Mouse (Mus musculus): ENCODE data around the gene Tbl1xr1.

Tbl1xr1 gene

DNA sequence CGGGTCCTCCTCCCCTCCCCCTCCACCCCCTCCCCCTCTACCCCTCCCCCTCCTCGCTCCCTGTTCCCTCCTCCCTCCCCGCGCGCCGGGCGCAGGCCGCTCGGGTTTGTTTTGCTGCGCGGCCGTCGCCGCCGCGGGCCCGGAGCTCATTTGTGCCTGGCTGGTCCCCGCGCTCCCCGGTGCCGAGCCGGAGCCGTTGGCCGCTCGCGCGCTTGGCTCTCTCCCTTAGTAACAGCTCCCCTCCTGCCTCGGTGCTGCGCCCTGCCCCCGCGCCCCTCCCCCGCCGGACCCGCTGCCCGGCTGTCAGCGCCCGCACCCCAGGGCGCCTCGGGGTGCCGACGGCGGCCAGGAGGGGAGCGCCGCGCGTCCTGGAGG is at the start of gene Tbl1xr1:
Gene Tbl1xr1, plus strand, starts transcription at position 92 of the 375 bp plus-strand sequence.
- peak; percentile 96 to 97 for DNase-seq

DNA sequence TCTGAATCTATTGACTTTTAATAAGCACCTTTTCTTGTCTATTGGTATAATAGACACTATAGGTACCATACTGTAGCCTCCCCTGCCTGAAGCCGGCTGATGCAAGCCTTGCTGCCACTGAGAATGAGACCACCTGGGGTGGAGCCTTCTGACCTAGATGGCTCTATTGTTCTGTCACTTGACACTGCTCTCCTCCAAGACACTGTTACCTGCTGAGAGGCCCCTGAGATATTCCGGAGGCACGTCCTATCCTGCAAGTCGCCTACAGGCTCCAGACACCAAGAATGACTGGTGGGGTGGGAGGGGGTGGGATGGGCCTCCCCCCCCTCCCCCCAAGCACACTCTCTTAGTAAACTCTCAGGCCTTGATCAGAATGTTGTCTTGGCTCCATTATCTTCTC is 38.4 kb upstream of the Tbl1xr1 start:
- no peak for DNase-seq

DNA sequence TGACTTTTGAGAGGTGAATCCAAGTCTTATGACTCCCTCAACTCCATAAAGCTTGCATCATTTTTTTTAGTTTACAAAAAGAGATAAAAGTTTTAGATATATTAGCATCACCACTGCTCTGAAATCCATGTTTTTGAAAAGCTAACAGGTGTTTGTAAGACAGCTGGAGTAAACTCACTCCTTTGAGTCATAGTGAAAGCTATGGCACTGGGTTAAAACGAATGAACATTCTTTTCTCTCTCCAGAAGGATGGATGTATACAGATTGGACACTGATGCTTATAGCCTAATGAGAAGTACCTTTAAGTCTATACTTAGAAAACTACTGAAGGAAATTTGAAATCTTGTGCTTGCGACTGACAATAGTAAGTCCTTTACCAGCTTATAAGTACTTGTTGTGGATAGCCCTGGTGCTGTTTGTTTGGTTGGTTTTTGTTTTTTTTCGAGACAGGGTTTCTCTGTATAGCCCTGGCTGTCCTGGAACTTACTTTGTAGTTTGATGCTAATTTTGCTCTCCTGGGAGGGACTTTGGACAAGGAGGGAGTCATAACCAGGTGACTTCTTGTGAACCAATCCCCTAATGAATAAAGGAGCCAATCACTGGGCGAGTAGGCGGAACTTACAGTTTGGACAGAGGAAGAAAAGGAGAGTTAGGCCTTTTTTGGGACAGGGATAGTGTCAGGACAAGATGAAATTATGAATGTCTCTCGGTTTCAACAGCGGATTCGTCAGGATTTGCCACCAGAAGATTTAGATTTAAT is 37.2 kb upstream of the Tbl1xr1 start:
- DNase-seq = no peak

DNA sequence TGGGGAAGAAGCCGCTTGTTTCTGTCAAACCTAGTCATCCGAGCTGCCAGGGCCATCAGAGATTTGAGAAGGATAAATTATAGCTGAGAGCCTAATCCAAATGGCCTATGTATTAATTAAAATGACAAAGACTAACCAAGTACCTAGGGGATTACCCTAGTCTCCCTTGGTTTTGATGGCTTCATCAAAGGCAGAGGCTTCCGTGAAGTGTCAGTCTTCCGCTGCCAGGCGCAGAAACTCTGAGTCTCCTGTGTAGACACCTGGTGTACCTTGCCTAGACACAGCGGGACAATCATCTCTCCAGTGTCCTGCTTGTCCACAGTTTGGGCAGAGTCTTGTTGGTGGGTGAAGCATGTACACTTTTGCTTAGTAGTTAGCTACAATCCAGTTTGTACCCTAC is 35.8 kb upstream of the Tbl1xr1 start:
- DNase-seq = no peak

DNA sequence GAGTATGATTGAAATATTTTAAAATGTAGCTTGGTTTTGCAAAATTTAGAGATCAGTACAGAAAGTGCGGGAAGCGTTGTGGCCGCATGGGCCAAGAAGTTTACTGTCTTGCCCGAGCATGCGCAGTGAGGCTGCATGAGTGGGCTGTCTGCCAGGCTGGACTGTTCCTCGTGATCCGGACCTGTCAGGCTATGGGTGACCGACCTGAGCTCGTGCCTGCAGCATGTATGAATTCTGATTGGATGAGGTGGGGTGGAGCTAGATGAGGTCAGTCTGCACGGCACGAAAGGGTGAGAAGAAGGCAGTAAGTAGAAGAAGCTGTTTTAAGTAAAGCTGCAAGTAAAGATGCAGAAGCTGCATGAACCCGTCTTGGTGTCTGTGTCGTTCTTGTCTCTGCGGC is 29.2 kb upstream of the Tbl1xr1 start:
- peak; percentile 31 to 80 for DNase-seq

DNA sequence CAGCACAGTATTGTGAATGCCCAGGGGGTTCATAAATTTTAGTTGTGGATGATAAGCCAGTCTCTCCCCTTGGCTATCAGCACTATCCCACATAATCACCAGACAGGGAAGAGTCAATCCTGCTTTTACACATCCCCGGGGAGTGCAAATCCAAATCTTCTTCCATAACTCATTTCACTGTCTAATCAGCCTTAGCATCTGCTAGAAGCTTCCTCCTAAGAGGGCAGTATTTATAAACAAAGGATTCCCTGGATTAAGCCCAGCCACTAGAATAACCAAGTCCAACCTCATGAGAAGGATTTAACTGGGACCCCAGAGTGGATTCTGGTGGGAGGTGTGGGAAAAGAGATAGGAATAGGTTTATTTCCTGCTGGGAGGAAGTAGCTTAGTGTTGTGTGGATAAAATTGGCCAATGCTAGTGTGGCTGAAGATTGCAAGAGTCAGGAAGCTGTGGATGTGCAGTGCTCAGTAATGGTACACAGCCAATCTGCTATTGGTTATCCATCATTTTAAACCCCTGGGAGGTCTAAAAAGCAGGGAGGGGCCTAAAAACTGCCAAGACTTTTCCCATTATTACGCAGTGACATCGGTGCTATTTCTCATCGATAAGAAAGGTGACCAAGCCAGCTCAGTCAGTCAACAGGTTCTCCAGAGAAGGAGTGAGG is 19.7 kb upstream of the Tbl1xr1 start:
- DNase-seq = no peak

DNA sequence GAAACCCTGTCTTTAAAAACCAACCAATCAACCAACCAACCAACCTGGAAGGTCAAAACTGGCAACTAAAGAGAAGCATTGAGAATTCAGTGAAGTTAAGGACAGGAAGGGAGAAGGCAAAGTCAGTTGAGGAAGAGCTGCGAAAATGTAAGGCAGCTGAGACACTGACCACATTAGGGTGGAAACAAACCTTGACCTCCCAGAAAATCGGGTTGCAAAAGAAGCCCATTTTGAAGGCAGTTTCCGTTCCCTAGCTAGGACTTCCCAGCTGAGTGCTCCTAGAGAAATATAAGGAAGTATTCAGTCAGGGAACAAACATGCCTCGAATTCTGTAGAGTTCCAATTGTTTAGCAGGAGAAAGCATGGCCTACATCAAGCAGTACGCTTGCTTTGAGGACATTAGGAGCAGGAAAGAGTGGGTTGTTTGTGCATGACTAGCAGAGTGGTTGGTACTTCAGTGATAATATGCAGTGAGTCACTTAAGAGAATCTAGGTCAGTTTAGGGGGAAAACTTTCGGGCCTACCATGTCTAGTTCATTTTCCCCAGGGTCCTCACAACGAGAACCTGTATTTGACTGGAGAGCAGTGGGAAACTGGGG is 18.1 kb upstream of the Tbl1xr1 start:
- DNase-seq = no peak

DNA sequence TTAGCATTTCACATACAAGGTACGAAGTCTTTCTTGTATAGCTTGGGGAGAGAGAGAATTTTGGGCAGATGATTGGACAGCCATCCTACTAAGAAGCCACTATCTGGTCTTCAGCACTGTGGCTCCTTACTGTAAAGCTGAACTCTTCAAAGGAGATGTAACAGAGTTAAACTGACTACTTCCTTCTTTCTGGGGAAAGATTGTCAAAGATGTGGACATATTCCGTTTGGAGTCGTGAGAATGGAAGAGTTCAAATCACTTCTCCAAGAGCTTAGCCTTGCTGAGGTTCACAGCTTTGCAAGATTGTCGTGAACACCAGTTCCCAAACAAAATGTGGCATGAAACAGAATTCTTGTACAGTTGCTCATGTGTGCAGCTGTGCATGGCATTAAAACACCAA is 15.3 kb upstream of the Tbl1xr1 start:
- DNase-seq = no peak

DNA sequence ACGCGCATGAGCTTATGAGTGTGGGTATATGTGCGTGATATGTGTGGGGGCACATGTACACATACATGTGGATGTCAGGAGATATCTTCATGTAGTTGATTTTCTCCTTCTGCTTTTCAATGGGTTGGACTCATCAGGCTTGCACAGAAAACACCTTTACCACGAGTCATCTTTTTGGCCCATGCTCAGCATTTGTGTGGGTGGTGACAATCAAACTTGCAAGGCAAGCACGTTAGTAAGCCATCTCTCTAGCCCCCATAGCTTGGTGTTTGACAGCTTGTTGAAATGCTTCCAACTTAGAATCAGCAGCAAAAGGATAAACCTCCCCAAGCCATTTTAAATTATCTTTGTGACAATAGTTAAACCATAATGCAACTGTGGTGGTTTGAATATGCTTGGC is 7.8 kb upstream of the Tbl1xr1 start:
- DNase-seq = no peak

DNA sequence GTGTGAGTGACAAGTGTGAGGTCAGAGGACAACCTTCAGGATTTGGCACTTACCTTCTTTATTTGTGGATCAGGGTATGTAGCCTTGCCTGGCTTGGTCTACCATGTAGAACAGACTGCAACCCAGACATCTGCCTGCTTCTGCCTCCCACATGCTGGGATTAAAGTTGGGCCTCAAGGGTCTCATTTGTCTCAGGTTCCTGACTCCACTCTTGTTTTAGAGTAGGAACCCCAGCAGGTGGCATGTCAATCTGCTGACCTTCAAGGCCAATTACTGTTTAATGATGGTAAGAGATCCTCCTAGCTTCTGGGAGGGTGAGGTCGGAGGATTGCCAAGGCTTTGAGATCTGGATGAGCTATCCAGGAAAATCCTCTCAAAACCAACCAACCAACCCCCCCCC is 2.5 kb upstream of the Tbl1xr1 start:
- no peak for DNase-seq

DNA sequence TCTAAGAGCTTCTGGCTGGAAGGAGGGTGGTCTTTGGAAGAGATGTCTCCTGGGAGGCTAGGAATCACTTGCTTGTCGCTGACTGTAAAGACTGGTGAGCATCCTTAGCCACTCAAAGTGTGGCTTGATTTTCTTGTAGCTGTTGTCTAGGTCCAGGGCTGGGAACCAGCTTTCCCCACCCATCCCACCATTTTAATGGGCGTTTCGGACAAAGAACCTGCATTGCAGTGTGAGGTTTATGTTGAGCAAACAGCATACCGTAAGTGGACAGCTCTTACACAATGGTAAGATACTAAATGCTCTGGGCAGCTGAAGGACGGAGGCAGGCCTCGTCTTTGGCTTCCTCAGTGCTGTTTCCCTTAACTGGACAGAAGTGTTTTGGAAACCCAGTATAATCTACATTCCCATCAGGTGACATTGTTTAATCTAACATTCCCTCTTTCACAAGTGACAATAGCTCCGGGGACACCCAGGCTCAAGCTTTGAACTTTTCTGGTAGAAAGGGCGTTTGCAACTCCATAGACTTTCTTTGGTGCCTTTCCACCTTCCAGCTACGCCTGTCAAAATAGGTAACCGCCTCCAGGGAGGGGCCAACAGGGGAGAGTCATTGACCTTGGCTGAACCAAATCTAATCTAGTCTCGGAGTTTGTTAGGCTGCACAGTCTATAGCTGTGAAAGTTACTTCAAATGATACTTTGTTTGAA is 1.7 kb upstream of the Tbl1xr1 start:
- DNase-seq = peak; percentile 65 to 68

DNA sequence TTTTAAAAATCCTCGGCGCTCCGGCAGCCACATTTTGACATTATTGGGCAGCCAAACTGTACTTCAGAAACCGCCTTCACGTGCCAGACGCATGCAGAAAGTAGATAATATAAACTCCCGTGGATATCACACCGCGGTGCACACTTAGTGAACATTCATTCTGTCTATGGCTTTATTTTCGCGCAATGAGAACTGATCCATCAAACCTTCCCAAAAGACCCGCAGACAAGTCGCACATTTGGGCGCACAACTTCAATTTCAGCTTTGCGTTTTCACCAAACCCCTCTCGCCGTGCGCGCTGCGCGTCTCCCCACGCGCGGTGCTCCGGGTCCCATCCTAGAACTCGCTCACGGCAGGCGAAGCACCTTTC is 950 bp upstream of the Tbl1xr1 start:
- DNase-seq = no peak

DNA sequence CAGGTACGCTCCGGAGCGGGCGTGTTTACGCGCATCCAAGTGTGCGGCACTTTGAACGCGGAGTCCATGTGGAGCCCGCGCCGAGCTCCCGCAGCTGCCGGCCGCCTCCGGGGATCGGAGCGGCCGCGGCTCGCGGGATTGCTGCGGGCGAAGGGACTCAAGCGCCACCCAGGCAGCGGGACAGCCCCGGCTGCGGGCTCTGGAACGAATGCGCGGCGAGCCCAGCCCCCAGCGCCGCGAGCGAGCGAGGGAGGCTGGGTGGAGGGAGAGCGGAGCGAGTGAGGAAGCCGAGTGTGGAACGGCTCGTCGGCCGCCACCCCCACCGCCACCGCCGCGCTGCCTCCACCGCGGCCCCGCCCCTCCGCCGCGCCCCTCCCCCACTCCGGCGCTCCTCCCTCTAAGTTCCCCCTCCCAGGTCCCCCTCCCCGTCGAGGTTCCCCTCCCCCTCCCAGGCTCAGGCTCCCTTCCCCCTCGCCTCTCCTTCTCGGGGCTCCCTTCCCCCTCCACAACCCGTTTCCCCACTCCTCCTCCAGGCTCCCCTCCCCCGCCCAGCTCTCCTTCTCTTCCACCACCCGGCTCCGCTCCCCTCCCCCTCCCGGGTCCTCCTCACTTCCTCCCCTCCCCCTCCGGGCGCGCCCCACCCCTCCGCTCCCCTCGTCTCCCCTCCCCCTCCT is 428 bp upstream of the Tbl1xr1 start:
- peak; percentile 92 to 97 for DNase-seq

DNA sequence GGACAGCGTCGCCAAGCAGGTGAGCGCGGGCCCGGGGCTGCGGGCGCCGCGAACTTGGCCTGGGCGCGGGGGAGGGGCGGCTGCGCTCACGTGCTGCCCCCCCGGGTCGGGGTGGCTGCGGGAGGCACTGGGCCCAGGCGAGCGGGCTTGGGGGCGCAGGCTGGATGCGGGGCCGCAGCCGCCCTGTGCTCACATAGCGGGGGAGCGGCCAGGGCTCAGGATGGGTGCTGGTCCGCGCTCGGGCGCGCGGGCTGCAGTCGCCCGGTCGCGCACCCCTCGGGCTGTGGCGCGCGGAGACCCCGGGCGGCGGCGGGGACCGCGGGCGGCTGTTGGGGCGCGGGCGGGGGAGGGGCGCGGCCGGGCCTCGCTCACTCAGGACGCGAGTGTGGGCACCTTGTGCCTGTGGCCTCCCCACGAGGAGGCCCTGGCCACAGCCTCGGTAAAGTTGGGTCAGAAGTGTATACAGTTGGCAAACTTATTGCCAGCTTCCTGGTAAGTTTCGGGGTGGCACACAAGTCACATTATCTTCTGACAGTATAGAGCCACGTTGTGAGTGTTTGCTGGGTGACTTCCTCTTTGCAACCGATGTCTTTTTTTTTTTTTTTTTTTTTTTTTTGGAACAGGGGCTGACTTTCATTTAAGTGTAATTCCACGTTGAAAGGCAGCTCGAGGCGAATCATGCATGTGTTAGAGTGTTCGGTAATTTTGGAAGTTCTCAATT is 644 bp downstream of the Tbl1xr1 start:
- peak in 1 of 2 experiments; percentile 19 for DNase-seq

DNA sequence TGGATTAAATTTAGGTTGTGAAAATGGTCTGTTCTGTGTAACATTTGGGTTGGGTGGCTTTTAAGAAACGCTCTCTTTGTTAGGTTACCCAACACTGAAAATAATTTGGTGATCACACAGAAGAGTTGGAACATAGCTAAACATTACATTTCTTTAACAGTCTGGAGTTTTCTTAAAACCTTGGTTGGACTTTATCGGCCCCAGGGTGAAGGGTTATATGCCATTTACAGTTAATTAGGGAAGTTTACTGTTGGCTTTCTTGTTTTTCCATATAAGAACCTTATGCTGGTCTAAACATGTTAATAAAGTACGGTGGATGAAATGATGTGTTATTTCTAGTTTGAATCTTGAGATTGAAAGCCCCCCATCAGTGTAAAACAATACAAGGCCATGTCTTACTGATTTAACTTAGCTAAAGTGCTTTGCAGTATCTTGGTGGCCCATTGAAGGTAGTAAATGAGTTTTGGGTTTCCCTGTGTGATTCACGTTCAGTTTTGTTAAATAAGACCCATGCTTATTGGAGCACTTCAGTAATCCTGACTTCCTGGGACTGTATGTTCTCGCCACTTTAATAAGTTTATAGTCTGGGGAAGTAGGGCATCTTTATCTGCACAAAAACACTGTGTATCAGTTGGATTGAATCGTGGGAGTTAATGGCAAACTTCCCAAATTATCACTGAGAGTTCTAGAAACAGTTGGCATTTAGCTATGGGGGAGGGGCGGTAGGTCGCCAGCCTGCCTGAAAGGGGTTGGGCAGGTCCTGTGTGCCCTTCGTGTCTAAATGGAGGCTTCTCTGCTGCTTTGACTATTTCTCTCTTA is 1.4 kb downstream of the Tbl1xr1 start:
- DNase-seq = peak; percentile 51 to 71

DNA sequence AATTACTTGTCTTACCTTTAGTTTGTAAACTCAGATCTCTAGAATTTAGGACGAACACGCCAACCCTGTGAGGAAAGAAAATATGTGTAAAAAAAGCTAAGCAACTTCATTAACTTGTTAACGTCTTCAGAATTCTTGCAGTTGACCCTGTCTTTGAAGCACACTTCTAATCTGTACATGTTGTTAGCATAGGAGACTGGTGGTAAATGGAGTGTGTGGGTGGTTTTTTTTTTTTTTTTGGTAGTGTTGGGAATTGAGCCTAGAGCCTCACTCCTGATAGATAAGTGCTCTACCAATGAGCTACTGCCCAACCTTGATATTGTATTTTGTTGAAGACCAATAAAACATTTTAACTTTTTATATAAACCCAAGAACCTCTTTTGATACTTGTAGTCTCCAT is 2.1 kb downstream of the Tbl1xr1 start:
- no peak for DNase-seq

DNA sequence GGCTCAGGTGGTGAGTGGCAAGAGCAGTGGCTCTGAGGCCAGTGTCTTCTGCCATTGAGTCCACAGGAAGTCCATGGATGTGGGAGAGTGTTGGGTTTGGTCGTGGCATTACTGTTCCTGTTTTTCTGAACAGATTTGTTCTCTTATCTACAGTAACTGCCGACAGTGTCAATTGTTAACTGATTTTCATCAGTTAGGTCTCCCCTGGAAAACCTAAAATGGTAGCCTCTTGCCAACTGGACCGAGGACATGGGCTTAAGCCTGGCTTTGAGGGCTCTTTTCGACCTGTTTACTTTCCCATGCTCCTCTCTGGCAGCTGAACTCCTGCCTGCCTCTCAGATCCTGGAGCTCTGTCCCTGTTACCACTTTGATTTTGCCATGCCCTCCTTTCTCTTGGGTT is 5.4 kb downstream of the Tbl1xr1 start:
- no peak for DNase-seq

DNA sequence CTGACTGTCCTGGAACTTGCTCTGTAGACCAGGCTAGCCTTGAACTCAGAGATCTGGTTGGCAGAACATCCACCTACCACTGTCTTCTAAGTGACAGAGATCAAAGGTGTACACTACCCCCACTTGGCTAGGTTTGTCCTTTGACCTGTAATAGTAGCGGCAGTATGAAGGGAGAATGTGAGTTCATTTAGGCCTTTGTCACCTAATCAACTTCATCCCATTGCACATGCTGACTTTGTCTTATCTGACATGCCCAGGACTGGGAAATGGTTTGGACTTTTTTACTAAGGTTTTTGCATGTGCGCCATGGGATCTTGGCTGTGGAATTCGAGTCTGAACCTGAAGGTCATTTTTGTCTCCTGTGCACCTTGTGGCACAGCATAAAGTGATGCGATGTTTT is 6.4 kb downstream of the Tbl1xr1 start:
- DNase-seq = no peak

DNA sequence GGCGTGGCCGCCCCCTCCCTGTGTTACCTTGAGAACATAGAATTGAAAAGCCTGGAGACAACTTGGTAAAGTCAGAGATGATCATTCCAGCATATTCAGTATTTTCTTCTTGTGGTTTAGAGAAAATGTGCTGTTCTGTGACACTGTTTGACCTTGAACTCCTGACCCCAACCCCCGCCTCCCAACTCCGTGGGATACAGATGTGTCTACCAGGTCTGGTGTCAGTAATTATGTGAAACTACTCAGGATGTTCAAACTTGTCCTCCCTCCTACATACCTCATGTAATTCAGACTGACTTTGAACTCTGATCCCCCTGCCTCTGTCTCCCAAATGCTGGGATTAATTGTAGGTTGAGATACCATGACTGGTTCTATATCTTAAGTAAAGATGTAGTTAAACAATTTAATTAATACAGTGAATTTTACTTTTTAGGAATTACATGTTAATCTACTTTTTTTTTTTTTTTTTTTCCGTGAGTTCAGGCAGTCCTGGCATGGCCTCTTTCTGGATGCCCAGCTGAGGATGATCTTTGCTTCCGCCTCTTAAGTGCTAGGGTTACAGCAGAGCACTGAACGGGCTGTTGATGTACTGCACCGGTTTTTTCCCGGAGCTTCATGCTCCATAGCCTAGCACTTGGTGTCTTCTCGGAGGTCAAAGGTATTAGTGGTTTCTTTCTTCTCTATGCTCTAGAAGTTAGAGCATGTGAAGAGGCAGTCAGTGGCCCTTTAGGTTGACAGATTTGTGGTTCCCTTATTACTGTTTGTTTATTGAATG is 8.0 kb downstream of the Tbl1xr1 start:
- DNase-seq = peak; percentile 62 to 77

DNA sequence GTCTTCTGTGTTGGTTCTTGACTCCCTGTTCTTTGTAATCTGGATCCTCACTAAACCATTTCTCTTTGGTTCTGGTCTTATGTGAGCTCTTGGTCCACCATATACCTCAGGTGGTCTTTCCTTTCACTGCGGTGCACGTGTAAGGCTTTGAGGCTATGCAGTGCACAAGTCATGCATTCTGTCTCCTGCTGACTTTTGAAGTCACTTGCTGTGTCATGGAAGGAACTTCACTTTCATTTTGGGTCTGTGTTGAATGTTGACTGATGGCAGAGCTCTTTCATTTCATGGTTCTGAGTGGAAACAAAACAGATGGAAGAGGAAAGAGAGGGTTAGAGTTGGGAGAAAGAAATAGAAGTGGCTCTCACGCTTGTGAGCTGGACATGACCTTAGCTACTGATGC is 13.4 kb downstream of the Tbl1xr1 start:
- DNase-seq = no peak
